In the genomic region with DNA sequence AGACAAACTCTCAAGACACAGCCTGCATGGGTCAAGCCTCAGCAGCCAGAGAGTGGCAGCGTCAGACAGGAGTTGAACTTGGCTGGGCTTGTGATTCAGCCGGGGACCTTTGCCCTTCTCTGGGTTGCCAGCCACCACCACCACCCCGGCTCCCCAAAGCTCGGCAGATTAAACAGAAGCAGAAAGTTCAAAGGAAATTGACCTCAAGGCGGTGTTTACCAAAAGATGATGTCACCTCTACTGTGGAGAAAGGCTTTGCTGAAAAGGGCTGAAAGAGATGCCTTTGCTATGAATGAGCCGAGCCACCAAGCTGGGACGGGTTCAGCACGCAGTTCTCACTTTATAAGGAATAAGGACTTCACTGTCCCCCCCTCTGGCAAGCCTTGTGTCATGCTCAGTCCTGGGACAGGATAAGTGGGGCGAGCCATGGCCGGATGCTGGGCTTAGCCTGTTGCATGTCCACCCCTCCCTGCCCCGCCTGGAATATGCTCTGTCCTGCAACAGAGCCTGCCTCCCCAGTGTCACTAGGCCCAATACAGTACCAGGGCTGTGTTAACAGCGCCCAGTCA, we compare ENCODE assay signal across 7 mouse cellular contexts. TPM values are rescaled to one million over a fixed set of nuclear protein-coding genes. Genes with fewer than 3 reads are reported as not detected.
DNase-seq lines count a peak whose midpoint lies in the region; ATAC-seq and TF ChIP-seq lines count a peak whose summit lies in the region.

No protein-coding gene starts in this region.

- TF ChIP-seq CTCF in hindbrain, postnatal 0 days (IDR thresholded peaks at IDR 0.05; ENCODE audit: low read depth): no peak
- peak; percentile 47 for TF ChIP-seq CTCF in stomach, postnatal 0 days (IDR thresholded peaks at IDR 0.05; ENCODE audit: low read depth)

- no peaks in the 10 kb centered on the region for H3K27me3 ChIP-seq in embryonic facial prominence, embryonic 12.5 days
- no peaks in the 10 kb centered on the region for H3K27me3 ChIP-seq in hindbrain, postnatal 0 days (ENCODE audit: insufficient read depth, low read length)
- H3K27me3 ChIP-seq in liver, embryonic 12.5 days (replicated peaks): peaks cover 5% of the 10 kb centered on the region; the same call in 1 of the 2 replicates
- H3K27me3 ChIP-seq in stomach, postnatal 0 days (ENCODE audit: control insufficient read depth, insufficient read depth, low read length): no peaks in the 10 kb centered on the region

- no peaks in the 10 kb centered on the region for H3K9me3 ChIP-seq in embryonic facial prominence, embryonic 12.5 days
- H3K9me3 ChIP-seq in hindbrain, postnatal 0 days (ENCODE audit: low read length): no peaks in the 10 kb centered on the region
- H3K9me3 ChIP-seq in liver, embryonic 12.5 days (replicated peaks): no peaks in the 10 kb centered on the region
- H3K9me3 ChIP-seq in stomach, postnatal 0 days (ENCODE audit: control insufficient read depth, low read length): no peaks in the 10 kb centered on the region

- no peak overlapping the region for H3K4me3 ChIP-seq in embryonic facial prominence, embryonic 12.5 days
- no peak overlapping the region for H3K4me3 ChIP-seq in hindbrain, postnatal 0 days (ENCODE audit: low read length)
- no peak overlapping the region for H3K4me3 ChIP-seq in liver, embryonic 12.5 days
- H3K4me3 ChIP-seq in stomach, postnatal 0 days (ENCODE audit: low read depth, low read length): no peak overlapping the region

- no peak overlapping the region; the same call in 1 of the 2 replicates for H3K9ac ChIP-seq in embryonic facial prominence, embryonic 12.5 days
- no peak overlapping the region for H3K9ac ChIP-seq in hindbrain, postnatal 0 days (replicated peaks; ENCODE audit: low read length)
- H3K9ac ChIP-seq in liver, embryonic 12.5 days: no peak overlapping the region
- H3K9ac ChIP-seq in stomach, postnatal 0 days (ENCODE audit: low read length): peak overlapping the region; percentile 14; the same call in 1 of the 2 replicates

- TF ChIP-seq EP300 in stomach, postnatal 0 days (optimal IDR thresholded peaks at IDR 0.05): no peak

- H3K4me1 ChIP-seq in embryonic facial prominence, embryonic 12.5 days: peaks cover 5% of the 10 kb centered on the region; the same call in 1 of the 2 replicates
- no peaks in the 10 kb centered on the region for H3K4me1 ChIP-seq in hindbrain, postnatal 0 days (ENCODE audit: insufficient read depth, low read length)
- H3K4me1 ChIP-seq in liver, embryonic 12.5 days: peaks cover 3% of the 10 kb centered on the region; the same call in 1 of the 2 replicates
- peaks cover 5% of the 10 kb centered on the region; the same call in 1 of the 2 replicates for H3K4me1 ChIP-seq in stomach, postnatal 0 days (replicated peaks; ENCODE audit: control insufficient read depth, insufficient read depth)

- ATAC-seq in embryonic facial prominence, embryonic 12.5 days (ENCODE audit: insufficient number of reproducible peaks, insufficient read depth, low FRiP score, low TSS enrichment): peak; percentile 52; the same call in 1 of the 2 replicates
- peak; percentile 81 for ATAC-seq in hindbrain, postnatal 0 days
- ATAC-seq in liver, embryonic 12.5 days: peak; percentile 65
- peak; percentile 87 for ATAC-seq in stomach, postnatal 0 days (ENCODE audit: low FRiP score, low TSS enrichment)

- WGBS in embryonic facial prominence, embryonic 12.5 days: 28% methylated on average over 12 of the region's 12 CpGs
- WGBS in hindbrain, postnatal 0 days: 33% methylated on average over 12 of the region's 12 CpGs
- WGBS in liver, embryonic 12.5 days (ENCODE audit: insufficient replicate concordance): 38% methylated on average over 12 of the region's 12 CpGs
- WGBS in stomach, postnatal 0 days: 14% methylated on average over 12 of the region's 12 CpGs

- no peak overlapping the region for H3K4me2 ChIP-seq in embryonic facial prominence, embryonic 12.5 days (replicated peaks)
- no peak overlapping the region for H3K4me2 ChIP-seq in hindbrain, postnatal 0 days (ENCODE audit: low read depth, low read length)
- no peak overlapping the region for H3K4me2 ChIP-seq in liver, embryonic 12.5 days
- H3K4me2 ChIP-seq in stomach, postnatal 0 days (replicated peaks; ENCODE audit: low read depth): no peak overlapping the region

- H3K36me3 ChIP-seq in embryonic facial prominence, embryonic 12.5 days: no peaks in the 10 kb centered on the region
- no peaks in the 10 kb centered on the region for H3K36me3 ChIP-seq in hindbrain, postnatal 0 days (ENCODE audit: insufficient read depth, low read length)
- no peaks in the 10 kb centered on the region for H3K36me3 ChIP-seq in liver, embryonic 12.5 days
- no peaks in the 10 kb centered on the region for H3K36me3 ChIP-seq in stomach, postnatal 0 days (ENCODE audit: control insufficient read depth, insufficient read depth, low read length)

- H3K27ac ChIP-seq in embryonic facial prominence, embryonic 12.5 days: 0 out of 2 replicates have a peak overlapping the region, but pooled peaks have one; percentile 30
- peak overlapping the region; percentile 32; the same call in 1 of the 2 replicates for H3K27ac ChIP-seq in hindbrain, postnatal 0 days
- peak overlapping the region; percentile 70 for H3K27ac ChIP-seq in liver, embryonic 12.5 days
- peak overlapping the region; percentile 85 for H3K27ac ChIP-seq in stomach, postnatal 0 days (replicated peaks)

- peak; percentile 4 for DNase-seq in adrenal gland, adult 8-10 months
- DNase-seq in hindbrain, postnatal 0 days (ENCODE audit: low spot score): peak; percentile 46
- DNase-seq in stomach, postnatal 0 days (ENCODE audit: low spot score): peak; percentile 82
- DNase-seq in ovary, postnatal 14 days (ENCODE audit: low spot score): no peak
- DNase-seq in spleen, postnatal 36 days (ENCODE audit: low spot score in 2 of 2): no peak

RNA-seq across cellular contexts. Expression of gene Iffo2, which starts 4.9 kb away (rescaled TPM):
- 10 to 100 TPM; 10.7 to 13.3 (median 12.0) TPM for total RNA-seq in adrenal gland, adult 8-10 months (2022)
- polyA plus RNA-seq in embryonic facial prominence, embryonic 12.5 days (2016; fragmentation: Nextera tagmentation; extraction: Ambion mirVana): 6.1 and 6.4 TPM in 2 replicates
- 14.4 and 14.5 TPM in 2 replicates for total RNA-seq in hindbrain, postnatal 0 days (2014; rRNA removed)
- 5.9 and 6.8 TPM in 2 replicates for polyA plus RNA-seq in hindbrain, postnatal 0 days (2015; fragmentation: Nextera tagmentation; extraction: Ambion mirVana)
- polyA plus RNA-seq in liver, embryonic 12.5 days (2016; fragmentation: Nextera tagmentation; extraction: Ambion mirVana): 1.8 and 2.3 TPM in 2 replicates
- 3.8 and 4.0 TPM in 2 replicates for polyA plus RNA-seq in stomach, postnatal 0 days (2015; fragmentation: Nextera tagmentation; extraction: Ambion mirVana)

Comparison
In these comparisons a context has a peak if more than half of its experiments do, and no peak if none do; other contexts are left out.
1. DNase-seq: peak in adrenal gland, adult 8-10 months (single experiment), hindbrain, postnatal 0 days (single experiment) and stomach, postnatal 0 days (single experiment); none in ovary, postnatal 14 days (single experiment) and spleen, postnatal 36 days (0 of 2).
2. H3K27ac ChIP-seq: peak in every context shown above with its lines; median percentile 85 in stomach, postnatal 0 days; 70 in liver, embryonic 12.5 days; 32 in hindbrain, postnatal 0 days; 30 in embryonic facial prominence, embryonic 12.5 days.
3. Peak in every context shown above with its lines, with median percentiles within 50 percentile points of each other: ATAC-seq.